ENCODE assay signal across 14 mouse cellular contexts in genomic region chr12:41089931-41090366, GRCm38 (mm10).
A peak's percentile ranks its signal among the peaks of the same experiment; 100 is the strongest.
DNase-seq lines count a peak whose midpoint lies in the region; ATAC-seq and TF ChIP-seq lines count a peak whose summit lies in the region.
"Had no signal": no experiment of that assay in that cellular context is flagged by ENCODE, and none has a peak within 500 bp of the region (broad histone marks: within the 10 kb centered on the region; RNA-seq: fewer than 3 reads in every experiment).

No protein-coding gene starts in this region.

- no peak overlapping the region for H3K27ac ChIP-seq in left cerebral cortex, adult 2 months
- H3K27ac ChIP-seq: hindbrain, embryonic 14.5 days; kidney, embryonic 15.5 days; midbrain, embryonic 10.5 days had no signal

- DNase-seq in left cerebral cortex, adult 2 months (ENCODE audit: extremely low spot score in 1 of 2, low spot score in 2 of 2): peak; percentile 15 to 26
- no peak for DNase-seq in left cerebral cortex, postnatal 14 days (ENCODE audit: low spot score in 2 of 2)
- peak; percentile 82 for DNase-seq in Muller cell, postnatal 12 days (ENCODE audit: inconsistent ontology term)
- peak; percentile 1 for DNase-seq in fibroblast of lung, adult 2 months (ENCODE audit: low read depth)
- peak; percentile 13 for DNase-seq in mesoderm, embryonic 11.5 days (ENCODE audit: low read depth, low spot score)
- DNase-seq in yolk sac, embryonic 10.5 days (ENCODE audit: low spot score): no peak
- DNase-seq: adrenal gland, postnatal 10 days; cerebellum, postnatal 10 days; thymus, adult 18-20 months had no signal

- intact Hi-C loops in left cerebral cortex, adult 2 months (cut with DNase I): no loop called here
- intact Hi-C loops in left cerebral cortex, postnatal 14 days (cut with DNase I): loop anchor here (10.0 kb wide), 1 partner anchor 245 kb away; no protein-coding TSS in a partner anchor

- no peak for TF ChIP-seq CTCF in left cerebral cortex, adult 2 months (IDR thresholded peaks at IDR 0.05)

- no peak for ATAC-seq in megakaryocyte progenitor cell, adult 5-6 weeks (replicated peaks; ENCODE audit: poor library complexity)
- ATAC-seq: lung, postnatal 0 days had no signal

- no peak overlapping the region for H3K4me3 ChIP-seq in left cerebral cortex, adult 2 months
- H3K4me3 ChIP-seq: kidney, embryonic 15.5 days; midbrain, embryonic 10.5 days had no signal

Comparison
In these comparisons a context has a peak if more than half of its experiments do, and no peak if none do; other contexts are left out.
1. DNase-seq: peak in left cerebral cortex, adult 2 months (2 of 2), Muller cell, postnatal 12 days (single experiment), fibroblast of lung, adult 2 months (single experiment) and mesoderm, embryonic 11.5 days (single experiment); none in left cerebral cortex, postnatal 14 days (0 of 2) and yolk sac, embryonic 10.5 days (single experiment).